Mouse (Mus musculus): ENCODE measurements at regions not wholly inside any gene's neighbourhood (a gene's known extent, or its start where the extent isn't known, plus 50 kb on each side); places are given as distances from the start of the nearest gene placed in this dataset.
"Not testable (repeated sequence)": the region's sequence is repeated elsewhere in the genome, so short reads cannot be mapped to it uniquely, and the experiment has no call there.

- not testable (repeated sequence) for DNase-seq (ENCODE audit: low spot score in 2 of 2)
Measured at GRCm38 (mm10) chr14:53729877-53730276, 524.0 kb downstream of the Dad1 start.

GRCm38 (mm10) chr14:53729149-53729548 is 524.8 kb downstream of the Dad1 start:
- not testable (repeated sequence) for DNase-seq (ENCODE audit: low spot score in 2 of 2)

GRCm38 (mm10) chr14:53726914-53727313 is 527.0 kb downstream of the Dad1 start:
- not testable (repeated sequence) for DNase-seq (ENCODE audit: low spot score in 2 of 2)

- DNase-seq (ENCODE audit: low spot score in 2 of 2) = not testable (repeated sequence)
Measured at GRCm38 (mm10) chr14:53723611-53724010, 530.3 kb downstream of the Dad1 start.

GRCm38 (mm10) chr14:53721901-53722300 is 532.0 kb downstream of the Dad1 start:
- not testable (repeated sequence) for DNase-seq (ENCODE audit: low spot score in 2 of 2)

- peak; percentile 5 to 15 for DNase-seq (ENCODE audit: low spot score in 2 of 2)
Measured at GRCm38 (mm10) chr14:53709627-53710026, 544.3 kb downstream of the Dad1 start.

GRCm38 (mm10) chr14:53704351-53704750 is 549.6 kb downstream of the Dad1 start:
- not testable (repeated sequence) for DNase-seq (ENCODE audit: low spot score in 2 of 2)

GRCm38 (mm10) chr14:53703593-53703992 is 550.3 kb downstream of the Dad1 start:
- not testable (repeated sequence) for DNase-seq (ENCODE audit: low spot score in 2 of 2)

- not testable (repeated sequence) for DNase-seq (ENCODE audit: low spot score in 2 of 2)
Measured at GRCm38 (mm10) chr14:53684100-53684499, 569.8 kb downstream of the Dad1 start.

GRCm38 (mm10) chr14:53683361-53684015 is 570.4 kb downstream of the Dad1 start:
- DNase-seq (ENCODE audit: low spot score in 2 of 2) = not testable (repeated sequence)

GRCm38 (mm10) chr14:53682679-53683078 is 571.2 kb downstream of the Dad1 start:
- not testable (repeated sequence) for DNase-seq (ENCODE audit: low spot score in 2 of 2)

- not testable (repeated sequence) for DNase-seq (ENCODE audit: low spot score in 2 of 2)
Measured at GRCm38 (mm10) chr14:53681320-53681719, 572.6 kb downstream of the Dad1 start.

GRCm38 (mm10) chr14:53665681-53666080 is 588.2 kb downstream of the Dad1 start:
- peak; percentile 19 to 36 for DNase-seq (ENCODE audit: low spot score in 2 of 2)

- DNase-seq (ENCODE audit: low spot score in 2 of 2) = not testable (repeated sequence)
Measured at GRCm38 (mm10) chr14:53662700-53663355, 591.1 kb downstream of the Dad1 start.

GRCm38 (mm10) chr14:53654669-53655068 is 599.2 kb downstream of the Dad1 start:
- DNase-seq (ENCODE audit: low spot score in 2 of 2) = not testable (repeated sequence)

- DNase-seq (ENCODE audit: low spot score in 2 of 2) = not testable (repeated sequence)
Measured at GRCm38 (mm10) chr14:53651061-53651460, 602.8 kb downstream of the Dad1 start.

- not testable (repeated sequence) for DNase-seq (ENCODE audit: low spot score in 2 of 2)
Measured at GRCm38 (mm10) chr14:53649189-53649588, 604.7 kb downstream of the Dad1 start.

- not testable (repeated sequence) for DNase-seq (ENCODE audit: low spot score in 2 of 2)
Measured at GRCm38 (mm10) chr14:53640441-53640840, 613.5 kb downstream of the Dad1 start.

- DNase-seq (ENCODE audit: low spot score in 2 of 2) = peak; percentile 1 to 2
Measured at GRCm38 (mm10) chr14:53637664-53638063, 616.2 kb downstream of the Dad1 start.

GRCm38 (mm10) chr14:53635206-53635605 is 618.7 kb downstream of the Dad1 start:
- not testable (repeated sequence) for DNase-seq (ENCODE audit: low spot score in 2 of 2)

GRCm38 (mm10) chr14:53634320-53634979 is 619.5 kb downstream of the Dad1 start:
- DNase-seq (ENCODE audit: low spot score in 2 of 2) = not testable (repeated sequence)

- not testable (repeated sequence) for DNase-seq (ENCODE audit: low spot score in 2 of 2)
Measured at GRCm38 (mm10) chr14:53633743-53634142, 620.2 kb downstream of the Dad1 start.
